Mouse (Mus musculus) gonadal fat pad, adult 2 months (tissue): ENCODE results near the gene Grin3b. TPM values are rescaled to one million over a fixed set of nuclear protein-coding genes. Genes with fewer than 3 reads are reported as not detected.

Experiments used
- DNase-seq: peaks from one replicate; pipeline ENCODE4 v3.0.0-alpha.2; 2012; ENCODE audit warnings: low read depth
- polyA plus RNA-seq: library from polyadenylated mRNA; depleted of rRNA; stranded (reverse); fragments of >200 nt; gene quantifications from 2 replicates; pipeline ENCODE4 v1.2.3, GENCODE M21; 2012

The Grin3b gene
- polyA plus RNA-seq, 1 experiment = 0.46 TPM

DNA sequence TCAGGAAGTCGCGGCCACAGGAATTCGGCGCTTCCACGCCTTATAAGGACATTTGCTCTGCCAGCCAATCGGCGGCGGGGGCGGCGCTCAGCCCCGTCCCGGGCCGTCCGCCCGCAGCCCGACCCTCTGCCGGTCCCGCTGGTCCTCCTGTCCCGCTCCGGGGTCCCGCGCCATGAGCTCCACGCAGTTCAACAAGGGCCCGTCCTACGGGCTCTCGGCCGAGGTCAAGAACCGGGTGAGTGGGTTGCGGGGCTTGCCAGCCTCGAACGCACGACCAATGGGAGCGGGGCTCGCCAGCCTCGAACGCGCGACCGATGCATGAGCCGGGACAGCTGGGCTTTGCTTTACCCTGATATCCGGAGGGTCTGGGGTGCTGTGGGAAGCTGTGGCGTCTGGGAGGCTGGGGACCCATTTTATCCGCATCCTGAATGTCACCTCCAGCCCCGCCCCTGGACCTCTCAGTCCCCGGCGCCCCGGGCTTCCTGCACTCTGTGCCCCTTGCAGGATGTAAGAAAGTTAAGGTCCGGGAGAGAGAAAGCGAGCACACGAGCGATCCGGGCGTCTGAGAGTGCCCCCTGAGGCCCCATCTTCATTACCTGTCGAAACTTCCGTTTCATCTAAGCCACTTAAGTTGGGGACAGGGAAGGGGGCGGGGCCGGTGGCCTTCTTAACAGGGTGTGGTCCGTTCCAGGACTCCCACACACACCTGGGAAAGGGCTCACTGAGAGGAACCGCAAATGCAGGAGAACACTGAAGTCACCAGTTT is 18.2 kb downstream of the Grin3b start, which contains the start of gene Cnn2:
TSS of gene Cnn2 (plus strand) at position 79 of the 766 bp plus-strand sequence.
- DNase-seq = no peak

DNA sequence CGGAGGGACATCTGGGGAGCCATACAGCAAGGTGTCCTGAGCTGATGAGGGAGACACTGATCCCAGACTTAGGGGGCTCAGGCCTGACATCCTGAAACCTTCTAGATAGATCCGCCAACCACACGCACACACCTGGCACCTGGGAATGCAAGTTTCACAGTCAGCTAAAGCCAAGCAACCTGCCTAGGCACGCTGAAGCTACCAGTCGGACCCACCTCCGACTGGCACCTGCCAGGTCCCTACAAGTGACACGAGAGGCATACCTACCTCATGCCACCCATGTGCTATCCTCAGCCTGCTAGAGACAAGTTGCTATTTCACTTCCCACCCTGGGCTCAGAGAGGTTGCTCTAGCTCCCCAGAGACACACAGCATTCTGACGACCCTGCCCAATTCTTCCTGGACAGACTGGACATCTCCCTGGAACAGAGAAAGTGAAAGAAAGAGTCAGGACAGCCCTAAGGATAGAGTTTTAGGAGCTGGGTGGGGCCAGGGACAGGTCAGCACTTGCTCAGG is 18.8 kb downstream of the Grin3b start:
- DNase-seq = peak; percentile 69

DNA sequence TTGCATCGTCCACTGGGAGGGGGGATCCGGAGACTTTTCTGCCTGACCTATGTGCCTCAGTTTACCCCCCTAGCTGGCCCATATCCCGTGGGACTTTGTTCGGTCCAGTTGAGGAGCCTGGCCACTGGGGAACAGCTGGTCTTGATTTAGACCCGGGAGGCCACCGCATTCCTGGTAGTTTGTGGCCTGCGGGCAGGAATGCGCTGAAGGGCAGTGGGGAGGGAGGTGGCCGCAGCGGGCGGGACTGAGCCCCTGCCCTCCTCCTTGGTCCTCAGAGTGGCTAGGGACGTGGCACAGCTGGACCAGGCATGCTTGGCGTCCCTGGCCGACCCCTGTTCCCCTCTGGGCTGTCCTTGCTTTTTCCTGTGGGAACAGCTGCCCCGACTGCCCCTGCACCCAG is 19.4 kb downstream of the Grin3b start:
- DNase-seq = no peak

DNA sequence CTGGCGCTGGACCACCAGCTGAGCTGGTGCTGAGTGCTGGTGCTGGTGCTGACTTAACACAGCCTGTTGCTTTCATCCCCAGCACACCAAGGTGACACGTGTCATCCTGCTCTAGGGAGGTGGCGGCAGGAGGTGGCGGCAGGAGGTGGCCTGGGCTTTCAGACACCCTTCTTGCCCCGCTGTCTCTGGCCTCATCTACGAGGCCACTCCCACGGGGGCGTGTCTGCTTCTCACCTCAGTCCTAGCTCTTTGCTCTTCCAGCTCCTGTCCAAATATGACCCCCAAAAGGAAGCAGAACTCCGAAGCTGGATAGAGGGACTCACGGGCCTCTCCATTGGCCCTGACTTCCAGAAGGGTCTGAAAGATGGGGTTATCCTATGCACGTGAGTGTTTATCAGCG is 20.6 kb downstream of the Grin3b start:
- no peak for DNase-seq

DNA sequence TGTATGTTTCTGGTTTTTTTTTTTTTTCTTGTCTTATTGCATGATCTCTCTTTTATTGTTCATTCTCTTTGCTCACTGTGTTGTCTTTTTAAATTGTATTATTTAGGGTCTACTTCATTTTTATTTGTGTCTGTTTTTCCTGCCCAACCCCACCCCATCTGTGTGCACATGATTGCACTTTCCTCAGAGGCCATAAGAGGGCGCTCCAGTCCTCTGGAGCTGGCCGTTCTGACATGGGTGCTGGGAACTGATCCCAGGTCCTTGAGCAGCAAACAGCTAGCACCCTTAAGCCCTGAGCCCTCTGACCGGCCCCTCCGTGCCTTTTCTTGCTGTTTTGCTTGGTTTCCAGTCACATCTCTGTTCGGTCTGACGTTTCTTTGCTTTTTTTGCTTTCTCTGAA is 21.0 kb downstream of the Grin3b start:
- no peak for DNase-seq

DNA sequence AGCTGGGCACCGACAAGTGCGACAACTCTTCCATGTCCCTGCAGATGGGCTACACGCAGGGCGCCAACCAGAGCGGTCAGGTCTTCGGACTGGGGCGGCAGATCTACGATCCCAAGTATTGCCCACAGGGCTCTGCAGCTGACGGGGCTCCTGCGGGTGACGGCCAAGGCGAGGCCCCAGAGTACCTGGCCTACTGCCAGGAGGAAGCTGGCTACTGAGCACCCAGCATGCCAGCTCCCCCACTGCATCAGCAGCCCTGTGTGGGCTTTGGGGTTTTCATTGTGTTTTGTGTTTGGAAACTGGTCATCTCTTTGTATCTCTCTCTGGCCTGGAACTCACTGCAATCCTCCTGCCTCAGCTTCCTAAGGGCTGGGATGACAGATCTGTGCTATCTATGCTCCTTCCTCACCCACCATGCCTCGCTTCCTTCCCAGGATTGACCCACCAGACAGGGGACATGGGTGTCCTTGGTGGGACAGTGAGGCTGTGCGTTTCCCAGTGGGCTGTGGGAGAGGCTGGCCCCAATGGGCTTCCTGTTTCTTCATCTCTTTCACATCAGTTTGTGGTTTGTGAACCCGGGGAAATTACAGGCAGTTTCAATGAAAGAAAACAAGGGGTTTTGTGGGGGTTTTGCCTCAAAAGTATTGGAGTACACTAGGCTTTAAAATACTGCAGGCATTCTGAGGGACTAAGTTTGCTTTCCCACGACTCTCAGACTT is 24.0 kb downstream of the Grin3b start:
- no peak for DNase-seq

DNA sequence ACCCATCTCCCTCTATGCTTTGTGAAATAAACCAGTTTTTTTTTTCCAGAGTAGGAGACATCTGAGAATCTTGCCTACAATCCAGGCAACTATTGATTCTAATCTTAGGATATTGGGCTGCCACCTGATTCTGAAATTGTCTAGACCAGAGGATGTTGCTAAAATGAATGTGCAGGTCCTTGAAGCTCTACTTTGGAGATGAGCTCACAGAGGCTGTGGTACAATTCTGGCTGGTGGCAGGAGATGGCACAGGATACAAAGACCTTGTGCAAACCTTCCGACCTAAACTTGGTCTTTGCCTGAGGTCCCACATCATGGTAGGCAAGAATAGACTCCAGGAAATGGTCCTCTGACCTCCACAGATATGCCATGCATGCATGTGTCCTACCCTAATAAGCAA is 25.1 kb downstream of the Grin3b start:
- no peak for DNase-seq

DNA sequence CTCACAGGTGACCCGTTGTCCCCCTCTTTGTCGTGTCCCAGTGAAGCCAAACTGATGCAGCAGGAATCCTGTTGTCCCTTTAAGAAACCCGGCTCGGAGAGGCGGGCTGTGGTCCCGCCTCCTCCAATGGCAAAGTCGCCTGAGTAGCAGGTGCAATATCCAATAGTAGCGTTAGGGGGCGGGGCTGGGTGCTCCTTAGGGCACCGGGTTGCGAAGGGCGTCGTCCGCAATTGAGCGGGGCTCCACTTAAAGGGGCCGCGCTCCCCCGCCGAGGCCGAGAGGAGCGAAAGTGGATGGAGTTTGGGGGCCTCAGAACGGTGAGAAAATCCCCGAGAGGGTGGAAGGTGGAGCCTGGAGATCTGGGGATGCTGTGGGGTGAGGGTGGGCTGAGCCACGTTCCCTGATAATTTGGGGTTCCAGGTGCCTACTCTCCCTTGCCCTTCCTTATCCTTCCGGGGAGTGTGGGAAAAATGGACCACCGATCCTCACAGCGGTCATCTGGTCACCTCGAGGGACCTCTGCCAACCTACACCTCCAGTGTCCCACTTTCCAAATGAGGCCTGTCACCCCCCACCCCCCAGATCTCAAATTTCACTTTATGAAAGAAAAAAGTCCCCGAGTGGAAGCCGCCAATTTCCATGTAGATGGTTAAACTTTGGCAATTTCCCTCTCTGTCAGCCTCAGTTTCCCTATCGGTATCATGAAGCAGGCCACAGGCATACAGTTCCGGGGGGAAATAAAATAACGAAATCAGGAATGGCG is 25.9 kb downstream of the Grin3b start, which contains the start of gene Abca7:
TSS of gene Abca7 (plus strand) at position 223 of the 762 bp plus-strand sequence.
- DNase-seq = no peak

DNA sequence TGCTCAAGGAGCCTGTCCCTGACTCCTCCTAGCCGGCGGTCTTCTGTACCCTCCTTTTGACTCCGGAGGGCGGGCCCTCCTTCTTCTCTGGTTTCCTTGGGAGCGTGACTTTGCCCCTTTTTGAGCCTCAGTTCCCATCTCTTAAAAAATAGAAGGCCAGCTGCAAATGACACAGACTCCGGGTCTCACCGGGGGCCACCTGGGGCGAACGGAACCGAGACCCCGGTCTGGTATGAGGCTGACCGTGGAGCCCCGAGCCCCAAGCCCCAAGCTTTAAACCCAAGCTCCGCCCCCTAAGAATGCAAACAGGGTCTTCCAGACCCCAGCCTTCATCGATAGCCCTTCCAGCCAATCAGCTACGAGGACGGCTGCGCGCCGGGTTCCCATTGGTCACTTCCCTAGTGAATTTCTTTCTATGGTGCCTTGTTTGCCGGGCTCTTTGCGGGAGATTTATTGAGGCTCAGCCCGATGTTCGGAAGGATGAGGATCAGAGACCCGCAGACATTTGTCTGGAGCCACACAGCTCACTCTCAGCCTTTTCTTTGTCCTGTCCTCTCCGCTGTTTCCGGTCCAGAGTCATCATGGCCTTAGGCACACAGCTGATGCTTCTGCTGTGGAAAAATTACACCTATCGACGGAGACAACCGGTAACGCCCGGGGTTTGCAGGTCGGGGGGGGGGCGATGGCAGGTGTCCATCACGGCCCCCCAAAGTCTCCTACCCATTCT is 26.7 kb downstream of the Grin3b start:
- no peak for DNase-seq

DNA sequence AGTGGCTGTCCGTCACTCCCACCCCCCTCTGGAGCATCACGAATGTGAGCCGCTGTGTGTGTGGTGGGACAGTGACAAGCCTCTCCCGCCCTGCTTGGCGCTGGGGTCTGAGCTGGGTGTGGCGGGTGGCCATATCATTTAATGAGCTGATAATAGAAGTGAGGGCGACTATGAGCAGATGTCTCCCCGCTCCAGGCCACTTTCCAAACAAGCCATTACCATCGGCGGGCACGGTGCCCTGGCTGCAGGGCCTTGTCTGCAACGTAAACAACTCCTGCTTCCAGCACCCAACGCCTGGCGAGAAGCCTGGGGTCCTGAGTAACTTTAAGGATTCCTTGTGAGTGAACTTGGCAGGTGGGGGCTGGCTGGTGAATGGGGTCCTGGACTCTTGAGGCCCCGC is 27.3 kb downstream of the Grin3b start:
- DNase-seq = no peak

DNA sequence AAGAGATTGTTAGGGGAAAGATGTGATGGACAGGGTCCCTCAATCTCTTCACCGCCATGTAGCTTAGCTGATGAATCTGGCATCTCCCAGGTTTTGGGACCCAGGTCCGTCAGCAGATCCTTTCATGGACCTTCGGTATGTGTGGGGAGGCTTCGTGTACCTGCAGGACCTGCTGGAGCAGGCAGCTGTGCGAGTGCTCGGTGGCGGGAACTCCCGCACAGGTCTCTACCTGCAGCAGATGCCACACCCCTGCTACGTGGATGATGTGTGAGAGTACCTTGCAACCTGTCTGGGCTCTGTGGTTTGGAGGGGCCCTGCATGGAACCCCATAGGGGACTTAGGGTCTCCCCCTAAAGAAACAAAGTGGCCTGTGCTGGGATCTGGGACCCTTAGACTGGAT is 31.4 kb downstream of the Grin3b start:
- no peak for DNase-seq

DNA sequence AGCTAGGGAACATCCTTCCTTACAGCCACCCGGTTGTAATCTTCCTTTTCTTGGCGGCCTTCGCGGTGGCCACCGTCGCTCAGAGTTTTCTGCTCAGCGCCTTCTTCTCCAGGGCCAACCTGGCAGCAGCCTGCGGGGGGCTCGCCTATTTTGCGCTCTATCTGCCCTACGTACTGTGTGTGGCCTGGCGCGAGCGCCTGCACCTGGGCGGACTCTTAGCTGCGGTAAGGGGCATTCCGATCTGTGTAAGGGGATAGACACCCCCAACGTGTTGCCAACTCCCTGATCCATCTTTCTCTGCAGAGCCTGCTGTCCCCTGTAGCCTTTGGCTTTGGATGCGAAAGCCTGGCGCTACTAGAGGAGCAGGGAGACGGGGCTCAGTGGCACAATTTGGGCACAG is 32.3 kb downstream of the Grin3b start:
- DNase-seq = no peak

DNA sequence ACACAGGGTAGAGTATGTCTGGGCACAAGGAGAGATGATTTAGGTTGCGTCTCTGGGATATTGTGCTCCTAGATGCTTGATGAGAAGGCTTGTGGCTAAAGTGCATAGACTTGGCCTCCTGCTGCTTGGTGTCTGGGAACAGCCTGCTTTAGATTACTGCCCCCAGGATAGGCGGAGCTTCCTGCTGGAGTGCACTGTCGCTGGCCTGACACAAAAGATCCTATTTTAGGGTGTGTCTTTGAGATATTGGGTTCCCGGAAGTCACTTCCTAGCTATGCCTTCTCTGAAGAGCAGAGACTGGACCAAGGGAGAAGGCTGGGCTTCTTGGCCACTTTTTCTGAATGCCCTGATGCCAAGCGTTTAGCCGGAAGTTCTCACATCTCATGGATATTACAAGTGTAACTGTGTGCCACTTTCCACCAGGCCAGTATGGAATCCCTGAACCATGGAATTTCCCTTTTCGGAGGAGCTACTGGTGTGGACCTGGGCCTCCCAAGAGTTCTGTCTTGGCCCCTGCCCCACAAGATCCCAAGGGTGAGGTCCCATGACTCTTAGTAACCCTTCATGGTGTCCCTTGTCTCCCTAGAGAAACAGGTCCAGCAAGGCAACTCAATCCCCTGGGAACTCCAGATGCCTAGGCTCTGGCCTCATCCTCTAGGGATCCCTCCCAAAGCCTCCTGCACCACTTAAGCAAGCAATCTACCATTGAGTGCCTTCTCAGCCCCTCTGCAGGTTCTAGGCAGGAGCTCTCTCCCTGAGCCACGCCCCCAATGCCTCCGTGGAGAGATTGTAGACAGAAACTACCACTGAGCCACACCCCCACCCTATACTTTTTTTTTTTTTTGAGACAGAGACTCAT is 33.1 kb downstream of the Grin3b start:
- no peak for DNase-seq

DNA sequence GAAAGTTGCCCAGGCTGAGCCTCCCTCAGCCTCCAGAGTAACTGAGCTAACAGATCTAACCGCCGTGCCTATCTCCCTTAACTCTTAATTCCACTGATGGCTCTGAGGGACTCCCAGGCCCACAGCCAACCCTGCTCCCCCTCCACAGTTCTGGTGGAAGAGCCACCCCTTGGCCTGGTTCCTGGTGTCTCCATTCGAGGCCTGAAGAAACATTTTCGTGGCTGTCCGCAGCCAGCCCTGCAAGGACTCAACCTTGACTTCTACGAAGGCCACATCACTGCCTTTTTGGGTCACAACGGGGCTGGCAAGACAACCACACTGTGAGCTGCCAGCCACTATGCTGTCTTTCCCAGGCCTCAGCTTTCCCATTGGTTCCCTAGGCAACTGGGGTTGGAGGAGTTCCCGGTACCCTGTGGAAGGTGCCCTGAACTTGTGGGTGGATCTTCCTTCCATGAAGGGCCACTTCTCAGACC is 33.8 kb downstream of the Grin3b start:
- DNase-seq = no peak

DNA sequence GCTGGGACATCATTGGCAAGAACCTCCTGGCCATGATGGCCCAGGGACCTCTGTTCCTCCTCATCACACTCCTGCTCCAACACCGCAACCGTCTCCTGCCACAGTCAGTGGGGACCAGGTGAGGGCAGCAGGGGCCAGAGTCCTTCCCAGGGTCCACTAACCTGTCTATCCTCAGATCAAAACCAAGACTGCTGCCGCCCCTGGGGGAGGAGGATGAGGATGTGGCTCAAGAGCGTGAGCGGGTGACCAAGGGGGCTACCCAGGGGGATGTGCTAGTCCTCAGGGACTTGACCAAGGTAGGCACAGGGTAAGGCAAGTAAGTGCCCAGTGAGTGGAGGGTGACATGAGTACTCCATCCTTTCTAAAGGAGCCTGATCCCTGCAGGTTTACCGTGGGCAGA is 41.2 kb downstream of the Grin3b start:
- DNase-seq = no peak

DNA sequence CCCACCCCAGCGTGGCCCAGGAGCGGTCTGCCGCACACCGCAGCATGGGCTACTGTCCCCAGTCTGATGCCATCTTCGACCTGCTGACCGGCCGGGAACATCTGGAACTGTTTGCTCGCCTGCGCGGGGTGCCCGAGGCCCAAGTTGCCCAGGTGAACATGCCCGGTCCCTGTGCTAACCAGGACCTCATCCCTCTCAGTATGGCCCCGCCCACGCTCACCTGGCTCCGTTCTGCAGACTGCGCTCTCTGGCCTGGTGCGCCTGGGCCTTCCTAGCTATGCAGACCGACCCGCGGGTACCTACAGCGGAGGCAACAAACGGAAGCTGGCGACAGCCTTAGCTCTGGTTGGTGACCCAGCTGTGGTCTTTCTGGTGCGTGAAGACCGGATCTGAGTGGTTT is 43.1 kb downstream of the Grin3b start:
- no peak for DNase-seq

DNA sequence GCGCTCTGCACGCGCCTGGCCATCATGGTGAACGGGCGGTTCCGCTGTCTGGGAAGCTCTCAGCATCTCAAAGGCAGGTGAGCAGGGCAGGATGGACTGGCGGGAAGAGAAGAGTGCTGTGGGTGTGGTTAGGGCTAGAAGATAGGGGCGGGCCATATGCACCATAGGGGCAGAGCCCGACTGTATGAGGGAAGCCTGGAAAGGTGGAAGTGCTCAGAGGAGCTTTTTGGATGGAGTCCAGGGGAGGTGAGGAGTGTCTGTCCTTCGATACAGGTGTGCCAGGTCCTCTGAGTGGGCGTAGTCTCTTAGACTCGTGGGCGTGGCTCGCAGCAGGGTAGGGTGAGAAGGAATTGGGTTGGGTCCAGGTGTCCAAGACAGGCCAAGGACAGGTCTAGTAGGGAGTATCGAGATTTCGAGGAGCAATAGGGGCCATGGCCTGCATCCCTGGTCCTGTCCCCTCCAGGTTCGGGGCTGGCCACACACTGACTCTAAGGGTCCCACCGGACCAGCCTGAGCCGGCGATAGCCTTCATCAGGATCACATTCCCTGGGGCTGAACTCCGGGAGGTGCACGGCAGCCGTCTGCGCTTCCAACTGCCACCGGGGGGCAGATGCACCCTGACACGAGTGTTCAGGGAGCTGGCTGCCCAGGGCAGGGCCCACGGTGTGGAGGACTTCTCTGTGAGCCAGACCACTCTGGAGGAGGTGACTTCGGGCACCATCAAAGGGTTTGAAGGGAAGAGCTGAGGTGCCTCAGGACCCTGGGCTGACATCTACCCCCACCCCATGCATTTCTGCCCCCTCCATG is 44.2 kb downstream of the Grin3b start:
- no peak for DNase-seq

DNA sequence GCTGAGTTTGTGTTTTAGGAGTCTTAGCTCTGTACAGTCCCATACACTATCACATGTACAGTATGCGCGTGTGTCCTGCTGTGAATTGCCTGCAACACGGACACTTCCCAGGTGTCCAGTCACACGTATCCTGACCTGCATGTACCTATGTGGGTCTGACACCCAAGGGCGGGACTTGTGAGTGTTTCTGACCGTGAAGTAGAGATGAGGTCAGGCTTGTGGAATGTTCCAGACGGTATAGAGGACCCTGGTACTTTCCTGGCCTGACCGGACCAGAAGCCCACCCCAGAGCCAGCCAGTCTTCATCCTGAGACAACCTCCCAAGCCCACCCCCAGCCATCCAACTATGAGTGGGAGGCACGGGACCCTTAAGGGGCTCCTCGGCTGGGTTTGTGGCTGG is 45.1 kb downstream of the Grin3b start:
- no peak for DNase-seq

DNA sequence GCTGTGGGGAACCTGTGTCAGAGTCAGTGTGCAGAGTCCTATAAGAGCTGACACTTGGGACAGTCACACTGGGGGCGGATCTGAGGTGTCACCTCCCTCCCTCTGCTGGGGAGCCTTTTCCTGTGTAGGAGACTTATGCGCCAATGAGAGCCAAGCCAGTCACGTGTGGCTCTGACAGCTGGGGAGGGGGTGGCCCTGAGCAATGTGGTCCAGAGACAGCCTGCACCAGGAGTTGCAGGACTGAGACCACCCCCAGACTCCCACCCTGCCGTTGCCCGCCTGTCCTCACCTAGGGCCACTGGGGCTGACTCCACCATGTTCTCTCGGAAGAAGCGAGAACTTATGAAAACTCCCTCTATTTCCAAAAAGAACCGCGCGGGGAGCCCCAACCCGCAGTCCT is 46.0 kb downstream of the Grin3b start, which contains the start of gene Arhgap45:
TSS of gene Arhgap45 (plus strand) at position 143 of the 400 bp plus-strand sequence.
- DNase-seq = no peak

DNA sequence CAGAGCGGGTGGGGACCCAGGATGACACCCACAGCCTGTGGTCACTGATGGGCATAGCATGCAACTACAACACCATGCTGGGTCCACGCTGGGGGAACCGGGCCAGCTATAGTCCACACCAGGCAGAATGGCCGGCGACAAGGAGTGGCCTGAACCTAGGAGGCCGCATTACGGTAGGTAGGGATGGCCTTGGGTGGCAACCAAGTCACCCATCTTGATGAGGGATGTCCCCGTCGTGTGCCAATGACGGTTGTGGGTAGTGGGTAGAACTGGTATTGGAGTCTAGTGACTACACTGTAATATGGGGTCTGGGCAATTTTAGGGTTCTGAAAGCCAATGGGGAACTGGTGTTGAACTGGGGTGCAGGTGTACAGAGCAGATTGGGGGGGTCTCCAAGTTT is 46.4 kb downstream of the Grin3b start:
- DNase-seq = no peak
